Mouse (Mus musculus): Measurements from ENCODE around the gene Gm10203.
"Not testable (repeated sequence)": the region's sequence is repeated elsewhere in the genome, so short reads cannot be mapped to it uniquely, and the experiment has no call there.

Gene Gm10203

DNA sequence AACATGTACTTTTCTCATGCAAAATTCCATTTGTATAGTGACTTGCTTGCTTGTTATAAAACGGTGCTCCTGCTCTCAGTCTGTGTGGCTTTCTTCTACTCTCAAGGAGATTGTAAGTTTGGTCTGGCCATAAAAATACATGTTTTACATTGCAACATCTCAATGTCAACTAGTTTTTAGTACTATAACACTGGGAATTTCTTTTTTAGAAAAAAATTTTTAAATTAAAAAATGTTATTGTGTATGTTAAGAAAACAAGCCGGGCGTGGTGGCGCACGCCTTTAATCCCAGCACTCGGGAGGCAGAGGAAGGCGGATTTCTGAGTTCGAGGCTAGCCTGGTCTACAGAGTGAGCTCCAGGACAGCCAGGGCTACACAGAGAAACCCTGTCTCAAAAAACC lies at the start of gene Gm10203:
Gene Gm10203, plus strand, starts transcription at position 301 of the 400 bp plus-strand sequence.
- not testable (repeated sequence) for DNase-seq (ENCODE audit: extremely low spot score)

DNA sequence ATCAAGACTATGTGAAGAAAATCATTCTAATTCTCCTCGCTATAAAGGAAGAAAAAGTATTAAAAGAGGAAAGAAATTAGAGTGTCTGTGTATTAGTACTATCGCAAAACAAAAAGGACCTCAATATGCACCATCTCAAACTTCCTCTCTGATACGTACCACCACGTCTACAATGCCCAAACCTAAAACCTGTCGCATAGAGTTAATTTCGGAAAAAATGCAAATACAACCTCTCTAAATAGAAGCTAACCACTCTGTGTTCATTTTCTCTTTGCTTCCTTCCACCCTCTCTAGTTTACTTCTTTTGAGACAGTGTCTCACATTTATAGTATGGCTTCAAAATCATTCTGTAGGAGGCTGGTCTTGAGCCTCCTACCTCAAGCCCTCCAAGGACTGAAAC lies 37.6 kb upstream of the Gm10203 start:
- DNase-seq (ENCODE audit: extremely low spot score) = no peak

DNA sequence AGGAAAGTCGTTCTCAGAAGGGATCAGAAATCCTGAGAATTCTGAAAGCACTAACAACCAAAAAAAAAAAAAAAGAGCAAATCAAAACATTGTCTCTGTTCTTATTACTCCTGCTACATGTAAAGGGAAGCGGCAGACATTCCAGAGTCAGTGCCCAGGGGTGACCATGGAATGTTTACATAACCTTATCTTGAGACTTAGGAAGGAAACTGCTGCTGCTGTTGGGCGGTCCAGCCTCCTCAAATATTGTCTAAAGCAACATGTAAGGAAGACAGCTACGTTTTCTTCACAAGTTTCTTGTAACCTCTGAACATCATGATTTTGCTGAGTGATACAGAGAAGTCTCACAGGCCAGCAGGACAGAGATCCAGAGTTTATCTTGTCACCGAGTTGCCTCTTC lies 36.5 kb upstream of the Gm10203 start:
- peak; percentile 20 for DNase-seq (ENCODE audit: extremely low spot score)

DNA sequence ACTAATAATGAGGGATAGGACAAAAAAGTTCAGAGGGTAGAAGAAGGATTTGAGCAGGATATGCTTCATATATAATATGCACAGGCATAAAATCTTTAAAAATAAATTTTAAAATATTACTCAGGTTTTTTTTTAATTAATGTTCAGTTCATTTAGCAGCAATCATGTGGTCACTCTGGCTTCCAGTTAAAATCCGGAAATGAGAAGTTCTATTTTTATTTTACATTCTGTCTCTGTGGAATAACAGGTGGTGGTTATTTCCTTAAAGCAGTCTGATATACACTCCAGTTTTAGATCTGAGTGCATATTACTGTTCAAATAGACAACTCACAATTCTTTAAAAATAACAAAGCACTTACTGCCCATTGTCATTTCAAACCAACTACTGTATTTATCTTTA lies 35.4 kb upstream of the Gm10203 start:
- no peak for DNase-seq (ENCODE audit: extremely low spot score)

DNA sequence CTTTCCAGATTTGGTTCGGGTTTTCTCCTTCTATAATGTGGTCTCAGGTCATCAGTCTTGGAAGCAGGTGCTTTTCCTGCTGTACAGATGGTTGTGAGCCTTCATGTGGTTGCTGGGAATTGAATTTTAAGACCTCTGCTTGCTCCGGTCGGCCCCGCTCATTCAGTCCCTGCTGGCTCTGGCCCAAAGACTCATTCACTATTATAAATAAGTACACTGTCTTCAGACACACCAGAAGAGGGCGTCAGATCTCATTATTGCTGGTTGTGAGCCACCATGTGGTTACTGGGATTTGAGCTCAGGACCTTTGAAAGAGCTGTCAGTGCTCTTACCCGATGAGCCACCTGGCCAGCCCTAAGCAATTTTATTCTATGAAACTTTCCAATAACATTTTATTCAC lies 34.6 kb upstream of the Gm10203 start:
- DNase-seq (ENCODE audit: extremely low spot score) = no peak

DNA sequence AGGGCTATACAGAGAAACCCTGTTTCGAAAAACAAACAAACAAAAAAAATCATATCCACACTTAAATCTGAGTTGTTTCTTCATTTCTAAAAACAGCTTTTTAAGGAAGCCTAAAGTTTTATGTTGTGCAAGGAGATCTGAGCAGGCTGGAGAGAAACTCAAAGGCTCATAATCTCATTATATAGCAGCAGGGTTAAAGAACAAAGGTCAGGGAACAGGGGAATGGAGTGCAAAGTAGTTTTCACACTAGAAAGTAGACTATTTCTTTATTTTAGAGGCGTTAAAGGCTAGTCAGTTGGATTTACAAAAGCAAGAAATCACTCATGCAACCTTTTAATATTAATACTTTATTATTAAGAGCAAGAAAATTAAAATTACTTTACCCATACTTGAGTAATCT lies 33.7 kb upstream of the Gm10203 start:
- no peak for DNase-seq (ENCODE audit: extremely low spot score)

DNA sequence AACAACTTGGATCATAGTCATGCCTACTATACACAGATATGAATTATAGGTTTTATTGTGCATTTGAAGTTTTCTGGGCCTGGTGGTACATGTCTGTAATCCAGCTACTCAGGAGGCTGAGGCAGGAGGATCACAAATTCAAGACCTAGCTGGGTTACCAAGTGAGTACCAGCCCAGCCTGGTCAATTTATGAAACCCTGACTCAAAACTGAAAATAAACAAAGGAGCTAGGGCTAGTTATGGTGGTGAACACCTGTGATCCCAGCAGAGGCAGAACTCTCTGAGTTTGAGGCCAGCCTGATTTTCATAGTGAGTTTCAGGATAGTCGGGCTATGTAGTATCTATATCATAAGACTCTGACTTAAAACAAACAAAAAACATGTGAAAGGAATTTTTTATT lies 32.7 kb upstream of the Gm10203 start:
- no peak for DNase-seq (ENCODE audit: extremely low spot score)

DNA sequence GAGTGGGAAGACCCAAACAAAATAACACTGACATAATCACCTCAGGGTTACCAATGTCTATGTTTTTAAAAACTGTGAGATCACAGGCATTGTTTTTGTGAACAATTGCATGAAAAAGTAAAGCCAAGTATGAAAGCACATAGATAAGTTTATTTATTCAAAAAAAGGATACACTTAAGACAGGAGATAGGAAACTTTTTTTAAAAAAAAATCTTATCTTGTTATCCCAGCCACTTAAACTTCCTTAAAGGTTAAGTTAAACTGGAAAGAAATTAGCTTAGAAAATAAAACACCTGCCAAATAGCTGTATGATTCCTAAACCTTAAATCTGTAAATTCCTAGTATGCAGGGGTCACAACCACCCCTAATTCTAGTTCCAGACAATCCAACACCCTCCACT lies 31.0 kb upstream of the Gm10203 start:
- DNase-seq (ENCODE audit: extremely low spot score) = no peak

DNA sequence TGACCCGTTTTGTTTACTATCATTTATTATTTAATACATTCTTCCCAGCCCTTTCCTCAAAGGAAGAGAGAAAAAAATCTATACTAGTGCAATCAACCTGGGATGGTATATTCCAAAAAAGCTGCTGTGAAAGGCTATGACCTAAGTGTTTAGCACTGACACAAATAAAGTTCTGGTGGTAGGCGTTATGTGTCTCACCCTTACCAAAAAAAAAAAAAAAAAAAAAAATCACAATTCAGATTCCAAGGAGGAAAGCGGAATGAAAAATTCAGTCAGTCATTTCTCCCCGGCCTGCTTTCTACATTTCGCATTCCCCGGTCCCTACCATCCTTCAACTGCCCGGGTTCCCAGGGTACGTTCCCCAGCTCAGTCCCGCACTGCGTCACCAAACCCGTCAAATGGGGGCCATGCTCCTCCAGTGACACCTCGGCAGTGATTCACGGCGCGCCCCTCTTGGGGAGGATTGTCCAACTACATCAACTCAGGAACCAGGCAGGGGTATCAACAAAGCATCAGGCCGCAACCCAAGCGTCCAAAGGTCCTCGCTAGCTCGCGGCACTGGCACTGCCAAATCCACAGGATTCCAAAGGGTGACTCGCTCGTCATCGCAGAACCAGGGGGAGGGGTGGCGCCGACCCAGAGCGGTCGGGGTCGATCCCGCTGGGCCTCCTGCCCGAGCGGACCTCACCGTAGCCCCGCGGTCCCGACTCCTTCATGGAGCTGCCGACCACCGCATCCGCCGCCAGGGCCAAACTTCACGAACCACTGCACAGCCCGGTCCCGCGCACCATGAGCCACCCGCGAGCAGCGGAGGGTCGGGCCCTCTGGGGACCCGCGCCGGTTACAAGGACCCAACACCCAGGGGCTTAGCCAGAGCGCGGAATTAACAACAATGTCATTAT lies 29.5 kb upstream of the Gm10203 start:
- peak; percentile 77 for DNase-seq (ENCODE audit: extremely low spot score)

DNA sequence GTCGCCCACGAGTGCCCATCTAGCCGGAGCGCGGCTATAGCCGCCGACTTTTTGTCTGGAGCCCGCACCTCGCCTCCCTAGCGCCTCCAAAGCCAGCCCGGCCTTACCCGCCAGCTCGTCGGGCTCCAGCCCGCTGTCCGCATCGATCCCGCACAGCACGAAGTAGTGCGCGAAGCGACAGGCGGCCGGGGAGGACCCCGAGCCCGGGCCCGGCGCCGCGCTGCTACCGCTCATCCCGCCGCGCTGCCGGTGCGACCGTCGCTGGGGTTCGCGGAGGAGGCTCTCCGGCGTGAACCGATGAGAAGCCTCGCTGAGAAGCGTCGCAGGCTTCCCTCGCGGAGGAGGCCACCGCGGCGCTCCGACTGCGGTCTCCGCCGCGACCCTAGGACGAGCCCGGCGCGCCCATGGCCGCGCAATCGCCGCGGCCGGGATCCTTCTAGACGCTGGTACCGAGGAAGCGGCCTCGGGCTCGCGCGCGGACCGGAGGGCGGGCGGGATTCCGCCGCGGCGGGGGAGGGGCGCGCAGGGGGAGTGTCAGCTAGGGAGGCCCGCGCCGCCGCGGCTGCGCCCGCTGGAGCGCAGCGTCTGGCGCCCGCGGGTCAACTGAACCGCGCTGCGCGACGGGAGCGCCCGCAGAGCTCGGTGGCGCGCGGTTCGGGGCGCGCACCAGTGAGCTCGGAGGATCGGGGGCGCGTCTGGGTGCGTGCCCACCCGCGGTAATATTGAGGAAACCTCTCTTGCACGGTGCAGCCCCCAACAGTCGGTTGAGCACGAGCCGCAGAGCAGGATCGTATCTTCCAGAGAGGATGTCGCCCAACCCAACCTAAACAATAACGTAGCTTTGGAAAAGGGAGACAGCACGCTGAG lies 28.7 kb upstream of the Gm10203 start, which contains the start of gene Dennd5b:
Gene Dennd5b, minus strand, starts transcription at position 605 of the 867 bp plus-strand sequence.
- peak; percentile 81 for DNase-seq (ENCODE audit: extremely low spot score)

DNA sequence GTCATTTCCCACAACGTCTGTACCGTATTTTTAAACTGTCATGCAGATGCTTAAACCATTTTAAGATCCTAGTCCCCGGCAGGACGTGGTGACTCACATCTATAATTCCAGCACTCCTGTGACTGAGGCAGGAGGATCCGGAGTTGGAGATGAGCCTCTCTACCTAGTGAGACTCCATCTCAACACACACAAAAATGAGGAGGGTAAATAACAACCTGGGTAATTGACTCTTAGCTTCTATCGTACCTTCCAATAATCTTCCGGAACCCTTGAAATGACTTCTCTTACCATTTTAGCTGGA lies 28.1 kb upstream of the Gm10203 start:
- DNase-seq (ENCODE audit: extremely low spot score) = no peak

DNA sequence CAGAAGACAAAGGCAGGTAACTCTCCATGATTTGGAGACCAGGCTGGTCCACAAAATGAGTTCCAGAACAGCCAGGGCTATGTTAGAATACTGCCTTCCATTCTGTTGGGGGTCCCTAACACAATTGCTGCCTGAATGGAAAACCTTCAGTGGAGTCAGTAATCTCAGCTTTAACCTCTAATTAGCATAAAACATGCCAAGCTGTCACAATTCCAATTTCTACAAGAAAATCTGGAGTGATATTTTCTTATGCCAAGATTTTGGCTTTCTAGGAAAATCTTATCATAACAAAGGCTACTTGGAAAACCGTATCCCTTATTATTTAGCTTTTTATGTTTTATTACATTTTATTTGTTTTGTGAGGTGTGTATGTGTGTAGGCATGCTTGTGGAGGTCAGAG lies 26.5 kb upstream of the Gm10203 start:
- DNase-seq (ENCODE audit: extremely low spot score) = no peak

DNA sequence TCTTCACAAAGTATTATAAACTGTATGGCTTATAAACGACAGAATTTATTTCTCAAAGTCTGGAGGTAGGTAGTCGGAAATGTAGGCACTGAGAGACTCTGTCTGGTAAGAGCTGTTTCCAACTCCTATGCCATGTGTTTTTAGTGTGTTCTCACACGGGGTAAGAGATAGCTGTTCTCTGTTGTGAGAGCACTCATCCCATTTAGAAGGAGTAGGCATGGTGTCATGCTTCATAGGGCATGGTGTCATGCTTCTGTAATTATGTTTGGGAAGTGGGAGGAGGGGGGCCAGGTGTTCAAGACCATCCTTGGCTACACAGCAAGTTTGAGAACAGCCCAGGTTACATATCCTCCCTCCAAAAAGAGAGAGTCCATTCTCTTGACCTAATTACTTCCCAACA lies 22.4 kb upstream of the Gm10203 start:
- DNase-seq (ENCODE audit: extremely low spot score) = no peak

DNA sequence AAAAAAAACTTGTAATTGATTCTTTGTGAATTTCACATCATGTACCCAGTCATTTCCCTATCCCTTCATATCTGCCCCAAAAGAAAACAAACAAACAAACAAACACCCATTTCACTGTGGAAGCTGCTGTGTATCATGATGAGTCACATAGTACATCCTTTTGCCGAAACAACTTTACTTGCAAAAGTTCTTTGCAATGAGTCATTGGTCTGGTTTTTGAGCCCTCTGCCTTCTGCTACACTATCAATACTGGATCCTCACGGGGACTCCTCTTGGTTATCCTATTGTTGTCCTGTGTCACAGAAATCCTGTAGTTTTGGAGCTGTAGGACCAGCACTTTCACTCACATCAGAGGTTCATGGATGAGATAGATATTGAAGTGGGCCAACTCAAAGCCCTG lies 21.1 kb upstream of the Gm10203 start:
- no peak for DNase-seq (ENCODE audit: extremely low spot score)

DNA sequence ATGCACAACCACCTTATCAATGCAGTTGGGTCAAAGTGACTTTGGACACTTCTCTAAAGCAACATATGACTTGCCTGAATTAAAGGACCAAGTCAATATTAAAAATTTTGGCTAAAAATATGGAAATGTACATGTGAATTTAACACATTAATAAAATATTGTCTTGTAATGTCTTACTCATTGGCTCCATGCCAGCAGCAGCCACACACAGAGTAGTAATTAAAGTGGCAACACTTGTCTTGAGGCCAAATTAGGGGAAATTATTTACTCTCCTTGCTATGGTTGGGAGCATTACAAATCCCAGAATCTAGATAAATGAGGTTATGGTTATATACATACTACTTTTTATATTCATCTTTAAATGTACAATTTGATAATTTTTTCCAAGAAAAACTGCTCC lies 13.0 kb upstream of the Gm10203 start:
- no peak for DNase-seq (ENCODE audit: extremely low spot score)

DNA sequence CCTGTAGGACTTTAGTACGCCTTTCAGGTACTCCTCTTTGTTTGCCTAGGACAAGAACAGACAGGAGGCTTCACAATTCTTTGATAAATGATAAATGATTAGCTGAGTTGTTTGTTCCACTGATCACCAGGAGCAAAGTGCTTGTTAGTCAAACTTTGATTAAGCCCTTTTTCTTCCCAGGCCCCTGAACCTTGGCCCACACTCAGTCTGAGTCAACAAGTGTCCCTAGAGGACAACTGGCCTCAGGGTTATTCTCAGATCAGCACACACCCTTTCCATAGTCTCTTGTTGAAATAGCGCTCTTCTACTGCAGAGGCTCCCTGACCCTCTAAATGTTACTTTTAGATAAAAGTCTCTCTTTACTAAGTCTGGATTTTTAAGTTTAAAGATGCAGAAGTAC lies 11.0 kb upstream of the Gm10203 start:
- no peak for DNase-seq (ENCODE audit: extremely low spot score)

DNA sequence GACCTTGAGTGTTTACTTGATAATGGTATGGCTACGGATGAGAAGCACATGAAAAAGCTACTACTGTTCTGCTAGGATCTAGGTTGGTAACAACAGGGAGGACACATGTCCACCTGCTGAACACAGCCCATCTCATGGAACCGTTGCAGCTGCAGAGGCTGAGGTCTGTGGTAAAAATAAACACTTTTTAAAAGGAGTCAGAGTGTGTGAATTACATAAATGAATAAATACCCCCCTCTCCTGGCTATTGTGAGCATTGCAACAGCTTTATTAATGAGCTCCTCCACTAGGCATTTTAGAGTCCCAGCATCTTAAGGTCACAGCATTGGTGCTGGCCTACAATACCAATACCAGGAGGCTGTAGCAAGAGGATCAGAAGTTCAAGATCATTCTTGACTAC lies 10.1 kb upstream of the Gm10203 start:
- DNase-seq (ENCODE audit: extremely low spot score) = peak; percentile 74

DNA sequence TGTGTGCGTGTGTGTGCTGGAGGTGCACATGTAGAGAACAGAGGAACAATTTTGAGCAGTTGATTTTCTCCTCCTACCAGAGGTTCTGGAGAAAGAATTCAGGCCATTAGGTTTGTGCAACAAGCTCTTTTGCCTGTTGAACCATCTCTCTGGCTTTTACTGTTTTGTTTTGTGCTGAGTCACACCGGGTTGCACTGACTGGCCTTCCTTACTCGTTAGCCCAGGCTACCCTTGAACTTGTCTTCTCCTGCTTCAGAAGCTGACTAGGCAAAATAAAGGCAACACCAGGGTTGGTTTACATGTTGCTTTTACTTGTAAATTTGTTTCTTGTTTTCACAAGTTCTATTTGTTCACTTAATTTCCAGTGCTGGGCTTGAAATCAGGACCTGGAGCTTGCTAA lies 6.9 kb upstream of the Gm10203 start:
- DNase-seq (ENCODE audit: extremely low spot score) = no peak

DNA sequence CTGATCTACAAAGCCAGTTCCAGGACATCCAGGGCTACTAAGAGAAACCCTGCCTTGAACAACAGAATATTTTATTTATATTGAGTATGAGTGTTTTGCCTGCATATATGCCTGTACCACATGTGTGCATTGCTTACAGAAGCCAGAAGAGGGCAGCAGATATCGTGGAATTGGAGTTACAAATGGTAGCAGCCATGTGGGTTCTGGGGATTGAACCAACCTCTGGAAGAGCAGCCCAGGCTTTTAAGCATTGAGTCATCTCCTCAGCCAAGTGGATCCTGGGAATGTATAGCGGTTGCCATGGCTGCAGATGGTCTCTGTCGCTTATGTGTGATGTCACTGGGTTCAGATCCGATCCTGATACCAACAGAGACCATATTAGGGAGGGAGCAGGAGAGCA lies 3.3 kb upstream of the Gm10203 start:
- no peak for DNase-seq (ENCODE audit: extremely low spot score)

DNA sequence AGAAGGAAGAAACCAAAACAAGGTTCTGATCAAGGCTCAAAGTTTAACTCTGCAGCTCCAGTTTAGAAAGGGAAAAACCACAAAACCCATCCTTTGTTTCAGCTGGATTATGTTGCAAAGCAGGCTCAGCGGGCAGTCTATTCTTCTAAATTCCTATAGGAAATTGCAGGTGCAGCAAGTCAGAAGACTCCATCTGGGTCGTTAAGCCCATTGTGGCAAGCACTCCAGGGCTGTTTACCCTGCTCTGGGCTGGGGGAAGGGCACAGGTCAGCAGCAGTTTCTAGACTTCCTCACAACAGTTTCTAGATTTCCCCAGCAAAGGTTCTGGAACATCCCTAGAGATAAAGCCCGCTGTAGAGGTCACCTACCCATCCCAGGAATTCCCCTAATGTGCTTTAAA lies 1.1 kb downstream of the Gm10203 start:
- DNase-seq (ENCODE audit: extremely low spot score) = no peak

DNA sequence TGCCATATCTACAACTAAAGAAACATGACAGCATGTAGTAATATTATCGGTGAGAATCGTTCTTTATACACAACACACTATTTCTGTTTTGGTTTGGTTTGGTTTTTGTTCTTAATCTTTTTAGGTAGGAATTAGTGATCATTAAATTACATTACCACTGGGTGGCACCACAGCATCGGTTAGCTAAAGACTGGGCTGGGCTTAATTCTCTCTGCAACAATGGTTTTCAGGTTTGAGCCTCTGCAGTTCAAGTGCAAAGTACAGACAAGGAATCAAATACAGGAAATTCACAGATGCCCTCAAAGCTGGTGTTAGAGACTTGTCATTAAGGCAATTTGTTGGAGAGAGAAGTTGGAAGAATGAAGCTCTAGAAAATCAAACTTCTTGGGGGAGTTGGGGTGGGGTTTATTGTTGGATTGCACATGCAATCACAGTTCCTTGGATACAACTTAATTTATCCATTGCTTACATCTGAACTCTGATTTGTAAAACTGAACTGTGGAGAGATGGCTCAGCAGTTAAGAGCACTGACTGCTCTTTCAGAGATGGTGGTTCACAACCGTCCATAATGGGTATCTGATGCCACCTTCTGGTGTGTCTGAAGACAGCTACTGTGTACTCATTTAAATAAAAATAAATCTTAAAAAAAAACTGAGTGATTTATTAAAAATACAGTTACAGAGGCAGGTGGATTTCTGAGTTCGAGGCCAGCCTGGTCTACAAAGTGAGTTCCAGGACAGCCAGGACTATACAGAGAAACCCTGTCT lies 2.5 kb downstream of the Gm10203 start:
- peak; percentile 72 for DNase-seq (ENCODE audit: extremely low spot score)
